Mouse (Mus musculus) myocyte (in vitro differentiated cells): ENCODE data around the gene Ppp1r8.

Source experiments
- CEBPB ChIP-seq: IDR thresholded peaks from 2 replicates; pipeline ENCODE4 v1.6.1; 2011; ENCODE audit warnings: mild to moderate bottlenecking, moderate library complexity; ENCODE audit not compliant: poor library complexity, insufficient read depth, severe bottlenecking
- MAX ChIP-seq: IDR thresholded peaks from one replicate; pipeline ENCODE4 v1.6.1; 2011; ENCODE audit warnings: low read depth, mild to moderate bottlenecking, control low read depth
- MYOG ChIP-seq, 3 experiments: IDR thresholded peaks; one replicate each; pipeline ENCODE4 v1.6.1; 2011; ENCODE audit warnings: control low read depth in 2 of 3, low read depth in 2 of 3, mild to moderate bottlenecking in 2 of 3; ENCODE audit not compliant: insufficient read length in 2 of 3, control insufficient read depth in 1 of 3, insufficient read depth in 1 of 3
- POLR2A ChIP-seq: IDR thresholded peaks from one replicate; pipeline ENCODE4 v1.6.1; 2011; ENCODE audit warnings: low read depth, mild to moderate bottlenecking, control low read depth, moderate library complexity; ENCODE audit not compliant: insufficient read length
- POLR2AphosphoS2 ChIP-seq: IDR thresholded peaks from one replicate; pipeline ENCODE4 v1.6.1; 2011; ENCODE audit warnings: low read depth, control low read depth; ENCODE audit not compliant: insufficient read length
- TCF12 ChIP-seq: IDR thresholded peaks from one replicate; pipeline ENCODE4 v1.6.1; 2011; ENCODE audit warnings: mild to moderate bottlenecking, control low read depth; ENCODE audit not compliant: poor library complexity, insufficient read depth, severe bottlenecking

GRCm38 (mm10) chr4:132783732-132784131 lies 59.2 kb downstream of the Ppp1r8 start:
- TF ChIP-seq CEBPB (no peak), TCF12 (no peak), POLR2A (no peak), POLR2AphosphoS2 (no peak), MYOG (IDR thresholded peaks at IDR 0.05; ENCODE audit: control insufficient read depth in 1 of 3, insufficient read depth in 1 of 3, insufficient read length in 2 of 3, low read depth in 2 of 3) (no peak), MAX (no peak)
